Mouse (Mus musculus): ENCODE results near the gene Aig1. TPM values are rescaled to one million over a fixed set of nuclear protein-coding genes. Genes with fewer than 3 reads are reported as not detected.

Gene Aig1
- polyA plus RNA-seq, 1 experiment from 2014 or later = 30.7 TPM

- Histone ChIP-seq H3K9me3 (no peaks in the 10 kb centered on the region), H3K27me3 (no peaks in the 10 kb centered on the region), H3K9ac (no peak overlapping the region), H3K4me2 (no peak overlapping the region), H3K4me1 (peaks cover 3% of the 10 kb centered on the region; the same call in 1 of the 2 replicates), H3K36me3 (no peaks in the 10 kb centered on the region), H3K4me3 (no peak overlapping the region), H3K27ac (no peak overlapping the region)
- 81% methylated on average over 10 of the region's 10 CpGs for WGBS
- ATAC-seq (ENCODE audit: insufficient number of reproducible peaks, insufficient read depth, low FRiP score, low TSS enrichment, low read depth) = no peak
These were observed 5.7 kb upstream of the Aig1 start for GRCm38 (mm10) chr10:13874301-13875037.

DNA sequence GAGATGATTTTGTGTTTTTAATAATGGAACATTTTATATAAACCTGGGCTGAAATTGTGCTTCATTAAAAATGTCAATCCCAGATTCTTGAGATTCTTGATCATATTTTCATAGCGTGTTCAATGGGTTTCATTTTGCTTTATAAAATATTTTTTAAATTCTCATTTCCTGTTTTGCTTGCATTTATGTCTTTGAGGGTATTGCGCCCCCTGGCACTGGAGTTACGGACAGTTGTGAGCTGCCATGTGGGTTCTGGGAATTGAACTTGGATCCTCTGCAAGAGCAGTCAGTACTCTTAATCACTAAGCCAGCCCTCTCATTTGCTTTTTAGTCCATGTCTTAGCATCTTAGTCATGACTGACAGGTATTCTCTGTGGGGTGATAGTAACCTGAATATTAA, 1.8 kb upstream of the Aig1 start:
- ATAC-seq (ENCODE audit: insufficient number of reproducible peaks, insufficient read depth, low FRiP score, low TSS enrichment, low read depth) = no peak
- H3K27me3 ChIP-seq = no peaks in the 10 kb centered on the region
- H3K27ac ChIP-seq = no peak overlapping the region
- no peaks in the 10 kb centered on the region for H3K36me3 ChIP-seq
- H3K9ac ChIP-seq = no peak overlapping the region
- no peaks in the 10 kb centered on the region for H3K9me3 ChIP-seq
- peaks cover 19% of the 10 kb centered on the region for H3K4me1 ChIP-seq
- H3K4me2 ChIP-seq = no peak overlapping the region
- WGBS = 71% methylated on average over 3 of the region's 3 CpGs
- H3K4me3 ChIP-seq = no peak overlapping the region

DNA sequence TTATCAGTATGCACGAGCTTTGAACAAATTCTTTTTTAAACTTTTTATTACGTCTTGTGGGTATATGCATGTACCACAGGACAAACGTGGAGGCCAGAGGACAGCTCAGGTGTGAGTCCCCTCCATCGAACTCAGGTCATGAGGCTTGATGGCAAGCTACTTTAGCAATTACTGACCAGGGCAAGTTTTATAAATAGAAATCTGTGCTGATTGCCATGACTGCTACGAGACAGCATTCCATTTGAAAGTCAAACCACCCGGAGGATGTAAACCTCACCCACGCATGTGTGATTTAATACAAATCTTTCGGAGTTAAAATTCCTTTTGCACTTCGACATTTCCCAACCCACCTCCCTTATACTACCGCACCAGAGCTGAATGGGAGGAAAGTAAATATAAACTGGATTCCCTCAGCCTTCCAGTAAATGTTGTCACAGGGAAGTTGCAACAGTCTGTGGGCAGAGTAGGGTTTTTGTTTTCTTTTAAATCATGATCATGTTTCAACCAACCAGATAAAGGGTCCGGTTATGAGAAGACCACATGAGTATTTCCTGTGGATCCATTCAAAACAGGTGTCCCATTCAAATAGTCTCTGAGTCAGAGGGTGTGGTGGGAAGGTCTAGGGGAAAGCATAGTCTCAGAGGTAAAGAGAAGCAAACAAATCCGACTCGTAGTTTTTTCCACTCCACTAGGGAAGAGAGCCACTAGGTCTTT, 699 bp upstream of the Aig1 start:
- 0 out of 2 replicates have a peak overlapping the region, but pooled peaks have one; percentile 83 for H3K9ac ChIP-seq
- peak overlapping the region; percentile 76 for H3K4me3 ChIP-seq
- H3K36me3 ChIP-seq = no peaks in the 10 kb centered on the region
- no peak for ATAC-seq (ENCODE audit: insufficient number of reproducible peaks, insufficient read depth, low FRiP score, low TSS enrichment, low read depth)
- peaks cover 19% of the 10 kb centered on the region for H3K4me1 ChIP-seq
- WGBS = 20% methylated on average over 13 of the region's 13 CpGs
- no peaks in the 10 kb centered on the region for H3K9me3 ChIP-seq
- no peaks in the 10 kb centered on the region for H3K27me3 ChIP-seq
- H3K27ac ChIP-seq = no peak overlapping the region
- H3K4me2 ChIP-seq = peak overlapping the region; percentile 72

- H3K9me3 ChIP-seq = no peaks in the 10 kb centered on the region
- H3K36me3 ChIP-seq = no peaks in the 10 kb centered on the region
- peaks cover 22% of the 10 kb centered on the region for H3K4me1 ChIP-seq
- H3K4me3 ChIP-seq = no peak overlapping the region
- WGBS = 37% methylated on average over 4 of the region's 4 CpGs
- no peak for ATAC-seq (ENCODE audit: insufficient number of reproducible peaks, insufficient read depth, low FRiP score, low TSS enrichment, low read depth)
- H3K4me2 ChIP-seq = no peak overlapping the region
- H3K27me3 ChIP-seq = no peaks in the 10 kb centered on the region
- no peak overlapping the region for H3K9ac ChIP-seq
- H3K27ac ChIP-seq = no peak overlapping the region
These were observed 2.4 kb downstream of the Aig1 start for GRCm38 (mm10) chr10:13866391-13866790.

DNA sequence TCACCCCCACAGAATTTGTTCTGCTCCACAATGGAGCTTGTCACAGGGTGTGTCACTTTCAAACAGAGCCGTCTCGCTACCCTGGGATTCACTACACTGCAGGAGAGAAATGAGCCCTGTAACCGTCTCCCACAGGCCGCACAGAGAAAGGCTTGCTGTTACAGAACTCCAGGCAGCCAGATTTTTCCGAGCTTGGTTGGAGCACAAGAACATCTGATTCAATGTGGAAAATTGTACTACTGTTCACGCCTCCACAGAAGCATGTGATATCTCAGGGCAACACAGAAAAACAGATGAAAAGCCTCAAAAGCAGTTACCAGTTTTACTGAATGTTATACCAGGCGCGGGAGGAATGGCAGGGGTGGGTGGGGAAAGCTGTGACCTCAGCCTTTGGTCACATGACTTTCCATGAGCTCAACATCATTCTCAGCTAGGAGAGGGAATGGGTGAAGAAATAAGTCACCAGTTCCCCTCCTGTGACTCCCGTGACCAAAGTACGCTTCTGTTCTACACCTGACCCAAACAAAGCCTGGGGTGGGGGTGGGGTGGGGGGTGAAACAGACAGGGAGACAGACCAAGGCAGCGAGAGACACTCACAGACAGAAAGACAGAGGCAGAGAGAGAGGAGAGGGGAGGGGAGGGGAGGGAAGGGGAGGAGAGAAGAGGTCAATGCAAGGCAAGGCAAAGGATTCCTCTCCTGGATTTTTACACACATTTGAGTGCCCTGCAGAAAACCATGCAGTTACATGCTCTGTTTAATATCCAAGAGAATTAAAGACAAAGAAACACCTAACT, 7.5 kb downstream of the Aig1 start:
- Histone ChIP-seq H3K9me3 (no peaks in the 10 kb centered on the region), H3K9ac (peak overlapping the region; percentile 27; the same call in 1 of the 2 replicates), H3K4me2 (peak overlapping the region; percentile 42), H3K27ac (peak overlapping the region; percentile 44), H3K4me1 (peaks cover 12% of the 10 kb centered on the region), H3K4me3 (no peak overlapping the region; the same call in 1 of the 2 replicates), H3K27me3 (no peaks in the 10 kb centered on the region), H3K36me3 (no peaks in the 10 kb centered on the region)
- ATAC-seq (ENCODE audit: insufficient number of reproducible peaks, insufficient read depth, low FRiP score, low TSS enrichment, low read depth) = no peak
- WGBS = 19% methylated on average over 11 of the region's 11 CpGs

- Histone ChIP-seq H3K27me3 (no peaks in the 10 kb centered on the region), H3K4me2 (no peak overlapping the region), H3K4me3 (no peak overlapping the region), H3K4me1 (peaks cover 12% of the 10 kb centered on the region; the same call in 1 of the 2 replicates), H3K9ac (no peak overlapping the region), H3K9me3 (no peaks in the 10 kb centered on the region), H3K27ac (no peak overlapping the region), H3K36me3 (no peaks in the 10 kb centered on the region; the same call in 1 of the 2 replicates)
- ATAC-seq (ENCODE audit: insufficient number of reproducible peaks, insufficient read depth, low FRiP score, low TSS enrichment, low read depth) = no peak
- WGBS = 82% methylated on average over 7 of the region's 7 CpGs
These were observed 12.3 kb downstream of the Aig1 start for GRCm38 (mm10) chr10:13856438-13856837.

DNA sequence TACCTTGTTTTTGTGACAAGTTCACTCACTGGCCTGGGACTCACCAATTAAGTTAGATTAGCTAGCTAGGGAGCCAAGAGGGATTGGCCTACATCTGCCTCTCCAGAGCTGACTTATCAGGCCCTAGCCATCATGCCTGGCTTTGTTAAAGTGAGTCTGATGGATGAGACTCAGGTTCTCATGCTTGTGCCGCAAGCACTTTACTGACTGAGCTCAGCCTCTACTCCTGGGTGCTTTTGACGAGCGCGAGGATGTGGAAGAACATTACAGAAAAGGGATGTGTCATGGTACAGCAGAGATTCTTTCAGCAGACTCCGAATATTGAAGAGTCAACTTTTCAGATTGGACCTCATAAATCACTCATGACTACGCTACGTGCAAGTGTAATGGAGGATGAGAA, 12.8 kb downstream of the Aig1 start:
- no peak overlapping the region for H3K27ac ChIP-seq
- H3K4me3 ChIP-seq = no peak overlapping the region
- H3K27me3 ChIP-seq = no peaks in the 10 kb centered on the region
- WGBS = 92% methylated on average over 7 of the region's 7 CpGs
- no peaks in the 10 kb centered on the region; the same call in 1 of the 2 replicates for H3K36me3 ChIP-seq
- H3K4me1 ChIP-seq = peaks cover 8% of the 10 kb centered on the region; the same call in 1 of the 2 replicates
- no peak overlapping the region for H3K9ac ChIP-seq
- no peak for ATAC-seq (ENCODE audit: insufficient number of reproducible peaks, insufficient read depth, low FRiP score, low TSS enrichment, low read depth)
- no peaks in the 10 kb centered on the region for H3K9me3 ChIP-seq
- H3K4me2 ChIP-seq = no peak overlapping the region

GRCm38 (mm10) chr10:13855111-13855510, 13.7 kb downstream of the Aig1 start:
- no peak for ATAC-seq (ENCODE audit: insufficient number of reproducible peaks, insufficient read depth, low FRiP score, low TSS enrichment, low read depth)
- Histone ChIP-seq H3K4me2 (no peak overlapping the region), H3K9ac (no peak overlapping the region), H3K27ac (no peak overlapping the region), H3K9me3 (no peaks in the 10 kb centered on the region), H3K4me1 (peaks cover 8% of the 10 kb centered on the region; the same call in 1 of the 2 replicates), H3K27me3 (no peaks in the 10 kb centered on the region), H3K36me3 (no peaks in the 10 kb centered on the region; the same call in 1 of the 2 replicates), H3K4me3 (no peak overlapping the region)
- 89% methylated on average over 3 of the region's 3 CpGs for WGBS

- H3K9me3 ChIP-seq = no peaks in the 10 kb centered on the region
- no peaks in the 10 kb centered on the region for H3K27me3 ChIP-seq
- no peak overlapping the region for H3K27ac ChIP-seq
- H3K36me3 ChIP-seq = no peaks in the 10 kb centered on the region; the same call in 1 of the 2 replicates
- H3K4me1 ChIP-seq = peaks cover 9% of the 10 kb centered on the region; the same call in 1 of the 2 replicates
- ATAC-seq (ENCODE audit: insufficient number of reproducible peaks, insufficient read depth, low FRiP score, low TSS enrichment, low read depth) = no peak
- no peak overlapping the region for H3K4me2 ChIP-seq
- 30% methylated on average over 3 of the region's 3 CpGs for WGBS
- no peak overlapping the region for H3K4me3 ChIP-seq
- no peak overlapping the region for H3K9ac ChIP-seq
These were observed 18.7 kb downstream of the Aig1 start for GRCm38 (mm10) chr10:13850071-13850470.

GRCm38 (mm10) chr10:13849205-13849604, 19.6 kb downstream of the Aig1 start:
- 39% methylated on average over 2 of the region's 2 CpGs for WGBS
- H3K9ac ChIP-seq = no peak overlapping the region

DNA sequence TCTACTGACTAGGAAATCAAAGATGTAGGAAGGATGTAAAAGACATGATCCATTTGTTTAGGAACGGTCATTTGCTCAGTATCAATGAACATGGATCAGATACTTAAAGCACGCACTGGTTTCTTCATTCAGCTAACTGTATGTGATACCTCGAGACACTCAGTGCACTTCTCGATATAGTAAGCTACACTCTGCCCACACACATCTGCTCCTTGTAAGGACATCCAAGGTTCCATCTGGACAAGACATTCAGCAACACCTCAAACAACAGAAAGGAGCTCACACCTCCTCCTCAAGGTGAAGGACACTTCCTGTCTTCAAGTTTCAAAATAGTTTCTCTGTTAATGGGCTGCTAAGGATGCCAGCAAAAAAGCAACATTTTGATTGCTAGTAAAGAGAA, 23.9 kb downstream of the Aig1 start:
- H3K4me1 ChIP-seq = 0 out of 2 replicates have a peak, but pooled peaks cover 2% of the 10 kb centered on the region
- H3K9me3 ChIP-seq = no peaks in the 10 kb centered on the region
- no peak overlapping the region for H3K9ac ChIP-seq
- no peaks in the 10 kb centered on the region for H3K27me3 ChIP-seq
- no peak overlapping the region for H3K4me2 ChIP-seq
- no peaks in the 10 kb centered on the region for H3K36me3 ChIP-seq
- 87% methylated on average over 4 of the region's 4 CpGs for WGBS
- ATAC-seq (ENCODE audit: insufficient number of reproducible peaks, insufficient read depth, low FRiP score, low TSS enrichment, low read depth) = no peak
- no peak overlapping the region for H3K4me3 ChIP-seq
- no peak overlapping the region for H3K27ac ChIP-seq

More at GRCm38 (mm10) chr10:13849205-13849604, 19.6 kb downstream of the Aig1 start:
- H3K27me3 ChIP-seq = no peaks in the 10 kb centered on the region
- H3K4me2 ChIP-seq = no peak overlapping the region
- no peak for ATAC-seq (ENCODE audit: insufficient number of reproducible peaks, insufficient read depth, low FRiP score, low TSS enrichment, low read depth)
- no peak overlapping the region for H3K27ac ChIP-seq
- H3K36me3 ChIP-seq = no peaks in the 10 kb centered on the region; the same call in 1 of the 2 replicates
- H3K9me3 ChIP-seq = no peaks in the 10 kb centered on the region
- H3K4me1 ChIP-seq = peaks cover 9% of the 10 kb centered on the region; the same call in 1 of the 2 replicates
- H3K4me3 ChIP-seq = no peak overlapping the region
